Mouse (Mus musculus): ENCODE measurements around the gene Adgrg1. TPM values are rescaled to one million over a fixed set of nuclear protein-coding genes. Genes with fewer than 3 reads are reported as not detected.

The Adgrg1 gene
- polyA plus RNA-seq, 1 experiment from 2014 or later, result 2.7 TPM

- no peak overlapping the region for H3K4me2 ChIP-seq (ENCODE audit: low read length)
Measured at GRCm38 (mm10) chr8:94996037-94996436, 21.5 kb downstream of the Adgrg1 start.

GRCm38 (mm10) chr8:94996899-94997856, 22.6 kb downstream of the Adgrg1 start:
- H3K4me1 ChIP-seq (ENCODE audit: control insufficient read depth in 2 of 2, insufficient read depth in 2 of 2, low read length in 2 of 2), result peaks cover 33 to 46% of the 10 kb centered on the region in 2 experiments
- no peak overlapping the region for H3K4me2 ChIP-seq (ENCODE audit: low read length)
- H3K9me3 ChIP-seq (ENCODE audit: control insufficient read depth, low read length), result no peaks in the 10 kb centered on the region
- no peaks in the 10 kb centered on the region for H3K36me3 ChIP-seq (ENCODE audit: control insufficient read depth, insufficient read depth, low read length)
- no peaks in the 10 kb centered on the region for H3K27me3 ChIP-seq (ENCODE audit: control insufficient read depth, insufficient read depth, low read length)
- H3K27ac ChIP-seq (replicated peaks in 1 of 2; ENCODE audit: control insufficient read depth in 1 of 2, insufficient read depth in 1 of 2, low read depth in 2 of 2, low read length in 2 of 2), result no peak overlapping the region
- 59% methylated on average over 6 of the region's 6 CpGs for WGBS
- ATAC-seq (ENCODE audit: insufficient number of reproducible peaks, insufficient read depth, low FRiP score, low read depth), result no peak
- H3K4me3 ChIP-seq (ENCODE audit: control insufficient read depth in 1 of 2, insufficient read depth in 1 of 2, low read depth in 1 of 2, low read length in 2 of 2), result no peak overlapping the region
- no peak overlapping the region for H3K9ac ChIP-seq (ENCODE audit: low read length)

More at GRCm38 (mm10) chr8:94996037-94996436, 21.5 kb downstream of the Adgrg1 start:
- Histone ChIP-seq H3K9me3 (ENCODE audit: control insufficient read depth, low read length) (no peaks in the 10 kb centered on the region), H3K4me3 (ENCODE audit: control insufficient read depth in 1 of 2, insufficient read depth in 1 of 2, low read depth in 1 of 2, low read length in 2 of 2) (no peak overlapping the region), H3K27ac (replicated peaks in 1 of 2; ENCODE audit: control insufficient read depth in 1 of 2, insufficient read depth in 1 of 2, low read depth in 2 of 2, low read length in 2 of 2) (no peak overlapping the region), H3K4me1 (ENCODE audit: control insufficient read depth in 2 of 2, insufficient read depth in 2 of 2, low read length in 2 of 2) (peaks cover 34 to 49% of the 10 kb centered on the region in 2 experiments), H3K9ac (ENCODE audit: low read length) (no peak overlapping the region), H3K36me3 (ENCODE audit: control insufficient read depth, insufficient read depth, low read length) (no peaks in the 10 kb centered on the region), H3K27me3 (ENCODE audit: control insufficient read depth, insufficient read depth, low read length) (no peaks in the 10 kb centered on the region)
- 77% methylated on average over 12 of the region's 12 CpGs for WGBS
- ATAC-seq (ENCODE audit: insufficient number of reproducible peaks, insufficient read depth, low FRiP score, low read depth), result no peak

GRCm38 (mm10) chr8:94997857-94998243, 23.3 kb downstream of the Adgrg1 start:
- H3K27ac ChIP-seq (replicated peaks in 1 of 2; ENCODE audit: control insufficient read depth in 1 of 2, insufficient read depth in 1 of 2, low read depth in 2 of 2, low read length in 2 of 2), result no peak overlapping the region
- H3K27me3 ChIP-seq (ENCODE audit: control insufficient read depth, insufficient read depth, low read length), result no peaks in the 10 kb centered on the region
- peaks cover 31 to 43% of the 10 kb centered on the region in 2 experiments for H3K4me1 ChIP-seq (ENCODE audit: control insufficient read depth in 2 of 2, insufficient read depth in 2 of 2, low read length in 2 of 2)
- no peaks in the 10 kb centered on the region for H3K36me3 ChIP-seq (ENCODE audit: control insufficient read depth, insufficient read depth, low read length)
- H3K9ac ChIP-seq (ENCODE audit: low read length), result peak overlapping the region; percentile 25; the same call in 1 of the 2 replicates
- no peaks in the 10 kb centered on the region for H3K9me3 ChIP-seq (ENCODE audit: control insufficient read depth, low read length)
- WGBS, result 62% methylated on average over 6 of the region's 6 CpGs
- no peak overlapping the region for H3K4me2 ChIP-seq (ENCODE audit: low read length)
- H3K4me3 ChIP-seq (ENCODE audit: control insufficient read depth in 1 of 2, insufficient read depth in 1 of 2, low read depth in 1 of 2, low read length in 2 of 2), result no peak overlapping the region
- no peak for ATAC-seq (ENCODE audit: insufficient number of reproducible peaks, insufficient read depth, low FRiP score, low read depth)

GRCm38 (mm10) chr8:94998431-94998830, 23.9 kb downstream of the Adgrg1 start:
- ATAC-seq (ENCODE audit: insufficient number of reproducible peaks, insufficient read depth, low FRiP score, low read depth), result no peak
- Histone ChIP-seq H3K4me2 (ENCODE audit: low read length) (no peak overlapping the region), H3K9ac (ENCODE audit: low read length) (no peak overlapping the region; the same call in 1 of the 2 replicates), H3K9me3 (ENCODE audit: control insufficient read depth, low read length) (no peaks in the 10 kb centered on the region), H3K27me3 (ENCODE audit: control insufficient read depth, insufficient read depth, low read length) (no peaks in the 10 kb centered on the region), H3K4me1 (ENCODE audit: control insufficient read depth in 2 of 2, insufficient read depth in 2 of 2, low read length in 2 of 2) (peaks cover 30 to 37% of the 10 kb centered on the region in 2 experiments), H3K27ac (replicated peaks in 1 of 2; ENCODE audit: control insufficient read depth in 1 of 2, insufficient read depth in 1 of 2, low read depth in 2 of 2, low read length in 2 of 2) (peak overlapping the region in 1 of 2 experiments; percentile 39; a peak in 1 of 4 replicates), H3K36me3 (ENCODE audit: control insufficient read depth, insufficient read depth, low read length) (no peaks in the 10 kb centered on the region), H3K4me3 (ENCODE audit: control insufficient read depth in 1 of 2, insufficient read depth in 1 of 2, low read depth in 1 of 2, low read length in 2 of 2) (no peak overlapping the region)
- 28% methylated on average over 2 of the region's 2 CpGs for WGBS

GRCm38 (mm10) chr8:94999004-94999403, 24.5 kb downstream of the Adgrg1 start:
- Histone ChIP-seq H3K4me2 (ENCODE audit: low read length) (no peak overlapping the region), H3K4me1 (ENCODE audit: control insufficient read depth in 2 of 2, insufficient read depth in 2 of 2, low read length in 2 of 2) (peaks cover 26 to 31% of the 10 kb centered on the region in 2 experiments), H3K9ac (ENCODE audit: low read length) (no peak overlapping the region), H3K27me3 (ENCODE audit: control insufficient read depth, insufficient read depth, low read length) (no peaks in the 10 kb centered on the region), H3K9me3 (ENCODE audit: control insufficient read depth, low read length) (no peaks in the 10 kb centered on the region), H3K36me3 (ENCODE audit: control insufficient read depth, insufficient read depth, low read length) (no peaks in the 10 kb centered on the region), H3K27ac (replicated peaks in 1 of 2; ENCODE audit: control insufficient read depth in 1 of 2, insufficient read depth in 1 of 2, low read depth in 2 of 2, low read length in 2 of 2) (peak overlapping the region; percentile 39 to 45), H3K4me3 (ENCODE audit: control insufficient read depth in 1 of 2, insufficient read depth in 1 of 2, low read depth in 1 of 2, low read length in 2 of 2) (no peak overlapping the region)
- no peak for ATAC-seq (ENCODE audit: insufficient number of reproducible peaks, insufficient read depth, low FRiP score, low read depth)
- WGBS, result 66% methylated on average over 6 of the region's 6 CpGs

GRCm38 (mm10) chr8:94999956-95000355, 25.4 kb downstream of the Adgrg1 start:
- H3K27me3 ChIP-seq (ENCODE audit: control insufficient read depth, insufficient read depth, low read length), result no peaks in the 10 kb centered on the region
- H3K9ac ChIP-seq (ENCODE audit: low read length), result no peak overlapping the region
- no peak overlapping the region for H3K4me2 ChIP-seq (ENCODE audit: low read length)
- peak overlapping the region in 1 of 2 experiments; percentile 58; a peak in 1 of 4 replicates for H3K27ac ChIP-seq (replicated peaks in 1 of 2; ENCODE audit: control insufficient read depth in 1 of 2, insufficient read depth in 1 of 2, low read depth in 2 of 2, low read length in 2 of 2)
- H3K4me3 ChIP-seq (ENCODE audit: control insufficient read depth in 1 of 2, insufficient read depth in 1 of 2, low read depth in 1 of 2, low read length in 2 of 2), result no peak overlapping the region
- no peaks in the 10 kb centered on the region for H3K9me3 ChIP-seq (ENCODE audit: control insufficient read depth, low read length)
- peak; percentile 12; the same call in 1 of the 2 replicates for ATAC-seq (ENCODE audit: insufficient number of reproducible peaks, insufficient read depth, low FRiP score, low read depth)
- no peaks in the 10 kb centered on the region for H3K36me3 ChIP-seq (ENCODE audit: control insufficient read depth, insufficient read depth, low read length)
- WGBS, result 54% methylated on average over 6 of the region's 6 CpGs
- peaks cover 24 to 25% of the 10 kb centered on the region in 2 experiments for H3K4me1 ChIP-seq (ENCODE audit: control insufficient read depth in 2 of 2, insufficient read depth in 2 of 2, low read length in 2 of 2)

- ATAC-seq (ENCODE audit: insufficient number of reproducible peaks, insufficient read depth, low FRiP score, low read depth), result no peak
- no peaks in the 10 kb centered on the region for H3K9me3 ChIP-seq (ENCODE audit: control insufficient read depth, low read length)
- no peak overlapping the region for H3K4me3 ChIP-seq (ENCODE audit: control insufficient read depth in 1 of 2, insufficient read depth in 1 of 2, low read depth in 1 of 2, low read length in 2 of 2)
- H3K4me2 ChIP-seq (ENCODE audit: low read length), result no peak overlapping the region
- no peaks in the 10 kb centered on the region for H3K27me3 ChIP-seq (ENCODE audit: control insufficient read depth, insufficient read depth, low read length)
- H3K9ac ChIP-seq (ENCODE audit: low read length), result no peak overlapping the region
- H3K36me3 ChIP-seq (ENCODE audit: control insufficient read depth, insufficient read depth, low read length), result no peaks in the 10 kb centered on the region
- WGBS, result 29% methylated on average over 5 of the region's 5 CpGs
- peaks cover 24 to 25% of the 10 kb centered on the region in 2 experiments for H3K4me1 ChIP-seq (ENCODE audit: control insufficient read depth in 2 of 2, insufficient read depth in 2 of 2, low read length in 2 of 2)
- peak overlapping the region; percentile 5 to 58; a peak in 2 of 4 replicates for H3K27ac ChIP-seq (replicated peaks in 1 of 2; ENCODE audit: control insufficient read depth in 1 of 2, insufficient read depth in 1 of 2, low read depth in 2 of 2, low read length in 2 of 2)
Measured at GRCm38 (mm10) chr8:95000684-95001083, 26.1 kb downstream of the Adgrg1 start.

Data from heart, embryonic 14.5 days (tissue).